Mouse (Mus musculus) limb, embryonic 15.5 days (tissue): ENCODE results near the gene Foxk1. TPM values are rescaled to one million over a fixed set of nuclear protein-coding genes. Genes with fewer than 3 reads are reported as not detected.

ENCODE experiments used
- ATAC-seq: fragments of 200-750 bp; cut with Nextera tagmentation; 2 replicates; pipeline ENCODE4 v1.8.0; 2017; ENCODE audit warnings: low read depth, moderate TSS enrichment; ENCODE audit not compliant: insufficient number of reproducible peaks, low FRiP score, low TSS enrichment
- H3K27ac ChIP-seq: fragments of 300-500 bp; sonication (generic); 2 replicates; pipeline ENCODE4 v1.5.1; 2015; ENCODE audit warnings: moderate library complexity, mild to moderate bottlenecking, inconsistent platforms
- H3K27me3 ChIP-seq: fragments of 300-500 bp; sonication (generic); 2 replicates; pipeline ENCODE4 v1.6.1; 2015; ENCODE audit warnings: inconsistent platforms
- H3K36me3 ChIP-seq: fragments of 300-500 bp; sonication (generic); 2 replicates; pipeline ENCODE4 v1.6.1; 2015; ENCODE audit warnings: inconsistent platforms
- H3K4me1 ChIP-seq: fragments of 300-500 bp; sonication (generic); 2 replicates; pipeline ENCODE4 v1.6.1; 2015; ENCODE audit warnings: inconsistent platforms
- H3K4me2 ChIP-seq: fragments of 300-500 bp; sonication (generic); 2 replicates; pipeline ENCODE4 v1.6.1; 2015; ENCODE audit warnings: mild to moderate bottlenecking, inconsistent platforms
- H3K4me3 ChIP-seq: fragments of 300-500 bp; sonication (generic); 2 replicates; pipeline ENCODE4 v1.5.1; 2015; ENCODE audit warnings: mild to moderate bottlenecking, inconsistent platforms
- H3K9ac ChIP-seq: fragments of 300-500 bp; sonication (generic); 2 replicates; pipeline ENCODE4 v1.6.1; 2015; ENCODE audit warnings: inconsistent platforms
- H3K9me3 ChIP-seq: fragments of 300-500 bp; sonication (generic); 2 replicates; pipeline ENCODE4 v1.6.1; 2016; ENCODE audit warnings: inconsistent platforms
- WGBS: fragments of 180-500 bp; shearing (Covaris S2); methylation state at CpG from one replicate; pipeline ENCODE4 v1.1.7; 2015; 5-methylcytosine and 5-hydroxymethylcytosine counted together
- polyA plus RNA-seq: library from polyadenylated mRNA; unstranded; fragments of >200 nt; fragmentation: Nextera tagmentation; extraction: Ambion mirVana; gene quantifications from 2 replicates; pipeline ENCODE4 v1.2.1, GENCODE M21; 2015

Gene Foxk1
- 4.4 and 5.3 TPM in 2 replicates for polyA plus RNA-seq

- Histone ChIP-seq H3K36me3 (0 out of 2 replicates have a peak, but pooled peaks cover 4% of the 10 kb centered on the region), H3K4me2 (peak within 1 kb of the TSS; percentile 79), H3K4me3 (peak within 1 kb of the TSS; percentile 99), H3K9me3 (no peaks in the 10 kb centered on the region), H3K27me3 (no peaks in the 10 kb centered on the region), H3K27ac (peak within 1 kb of the TSS; percentile 90), H3K9ac (peak within 1 kb of the TSS; percentile 100), H3K4me1 (peaks cover 42% of the 10 kb centered on the region)
- peak; percentile 80 for ATAC-seq
- under 1% methylated on average over 53 of the region's 60 CpGs for WGBS
Measured at GRCm38 (mm10) chr5:142400981-142401640, at the start of gene Foxk1. TSS of gene Foxk1 (plus strand) at chr5:142401497.

- ATAC-seq, result no peak
- Histone ChIP-seq H3K4me3 (no peak overlapping the region), H3K9ac (no peak overlapping the region), H3K4me2 (no peak overlapping the region), H3K36me3 (no peaks in the 10 kb centered on the region), H3K27ac (no peak overlapping the region), H3K27me3 (no peaks in the 10 kb centered on the region), H3K4me1 (no peaks in the 10 kb centered on the region), H3K9me3 (no peaks in the 10 kb centered on the region)
- WGBS, result 86% methylated on average over 5 of the region's 5 CpGs
Measured at GRCm38 (mm10) chr5:142352336-142352892, 48.9 kb upstream of the Foxk1 start.

- no peaks in the 10 kb centered on the region for H3K4me1 ChIP-seq
- no peak overlapping the region for H3K27ac ChIP-seq
- no peak overlapping the region for H3K4me3 ChIP-seq
- no peaks in the 10 kb centered on the region for H3K9me3 ChIP-seq
- H3K9ac ChIP-seq, result no peak overlapping the region
- ATAC-seq, result no peak
- no peak overlapping the region for H3K4me2 ChIP-seq
- no peaks in the 10 kb centered on the region for H3K36me3 ChIP-seq
- H3K27me3 ChIP-seq, result no peaks in the 10 kb centered on the region
- 85% methylated on average over 3 of the region's 3 CpGs for WGBS
Measured at GRCm38 (mm10) chr5:142355144-142355543, 46.2 kb upstream of the Foxk1 start.

GRCm38 (mm10) chr5:142361166-142361565, 40.1 kb upstream of the Foxk1 start:
- ATAC-seq, result no peak
- Histone ChIP-seq H3K36me3 (no peaks in the 10 kb centered on the region), H3K4me1 (no peaks in the 10 kb centered on the region), H3K4me2 (no peak overlapping the region), H3K9me3 (no peaks in the 10 kb centered on the region), H3K27me3 (no peaks in the 10 kb centered on the region), H3K9ac (no peak overlapping the region), H3K4me3 (no peak overlapping the region), H3K27ac (no peak overlapping the region)
- 56% methylated on average over 5 of the region's 5 CpGs for WGBS

- Histone ChIP-seq H3K9me3 (no peaks in the 10 kb centered on the region), H3K36me3 (no peaks in the 10 kb centered on the region), H3K27ac (0 out of 2 replicates have a peak overlapping the region, but pooled peaks have one; percentile 17), H3K27me3 (no peaks in the 10 kb centered on the region), H3K4me2 (no peak overlapping the region), H3K4me3 (no peak overlapping the region), H3K9ac (no peak overlapping the region), H3K4me1 (peaks cover 5% of the 10 kb centered on the region)
- no peak for ATAC-seq
- WGBS, result 60% methylated on average over 3 of the region's 3 CpGs
Measured at GRCm38 (mm10) chr5:142362894-142363293, 38.4 kb upstream of the Foxk1 start.

GRCm38 (mm10) chr5:142364095-142364494, 37.2 kb upstream of the Foxk1 start:
- Histone ChIP-seq H3K4me1 (peaks cover 13% of the 10 kb centered on the region), H3K4me3 (no peak overlapping the region), H3K36me3 (no peaks in the 10 kb centered on the region), H3K27ac (no peak overlapping the region), H3K9me3 (no peaks in the 10 kb centered on the region), H3K27me3 (no peaks in the 10 kb centered on the region), H3K9ac (no peak overlapping the region), H3K4me2 (no peak overlapping the region)
- 43% methylated on average over 5 of the region's 5 CpGs for WGBS
- no peak for ATAC-seq

GRCm38 (mm10) chr5:142367085-142368081, 33.9 kb upstream of the Foxk1 start:
- under 1% methylated on average over 83 of the region's 83 CpGs for WGBS
- no peaks in the 10 kb centered on the region for H3K9me3 ChIP-seq
- peak overlapping the region; percentile 73 for H3K4me2 ChIP-seq
- H3K36me3 ChIP-seq, result no peaks in the 10 kb centered on the region
- H3K27ac ChIP-seq, result peak overlapping the region; percentile 85
- no peaks in the 10 kb centered on the region for H3K27me3 ChIP-seq
- peak overlapping the region; percentile 69 for H3K4me3 ChIP-seq
- peak; percentile 89 for ATAC-seq
- peak overlapping the region; percentile 57 for H3K9ac ChIP-seq
- H3K4me1 ChIP-seq, result peaks cover 23% of the 10 kb centered on the region

- Histone ChIP-seq H3K4me3 (peak overlapping the region; percentile 69), H3K27ac (peak overlapping the region; percentile 85), H3K4me2 (peak overlapping the region; percentile 73), H3K4me1 (peaks cover 28% of the 10 kb centered on the region), H3K9ac (peak overlapping the region; percentile 57), H3K27me3 (no peaks in the 10 kb centered on the region), H3K36me3 (no peaks in the 10 kb centered on the region), H3K9me3 (no peaks in the 10 kb centered on the region)
- 51% methylated on average over 5 of the region's 5 CpGs for WGBS
- ATAC-seq, result no peak
Measured at GRCm38 (mm10) chr5:142368122-142368521, 33.2 kb upstream of the Foxk1 start.

- no peak overlapping the region for H3K27ac ChIP-seq
- no peak overlapping the region for H3K9ac ChIP-seq
Measured at GRCm38 (mm10) chr5:142370406-142371171, 30.7 kb upstream of the Foxk1 start.

GRCm38 (mm10) chr5:142371172-142372155, 29.8 kb upstream of the Foxk1 start:
- Histone ChIP-seq H3K27ac (peak overlapping the region; percentile 67), H3K4me2 (no peak overlapping the region), H3K9ac (0 out of 2 replicates have a peak overlapping the region, but pooled peaks have one; percentile 2), H3K27me3 (no peaks in the 10 kb centered on the region), H3K4me3 (no peak overlapping the region), H3K4me1 (peaks cover 27% of the 10 kb centered on the region), H3K9me3 (0 out of 2 replicates have a peak, but pooled peaks cover 4% of the 10 kb centered on the region), H3K36me3 (no peaks in the 10 kb centered on the region)
- WGBS, result 29% methylated on average over 24 of the region's 24 CpGs
- ATAC-seq, result no peak

More at GRCm38 (mm10) chr5:142370406-142371171, 30.7 kb upstream of the Foxk1 start:
- no peak for ATAC-seq
- Histone ChIP-seq H3K27me3 (no peaks in the 10 kb centered on the region), H3K4me2 (no peak overlapping the region), H3K9me3 (0 out of 2 replicates have a peak, but pooled peaks cover 4% of the 10 kb centered on the region), H3K4me1 (peaks cover 28% of the 10 kb centered on the region), H3K4me3 (no peak overlapping the region), H3K36me3 (no peaks in the 10 kb centered on the region)
- WGBS, result 92% methylated on average over 4 of the region's 4 CpGs
